Mouse (Mus musculus) limb, embryonic 15.5 days (tissue): ENCODE measurements around the gene Gphb5. TPM values are rescaled to one million over a fixed set of nuclear protein-coding genes. Genes with fewer than 3 reads are reported as not detected.

Experiments
- ATAC-seq: fragments of 200-750 bp; cut with Nextera tagmentation; 2 replicates; pipeline ENCODE4 v1.8.0; 2017; ENCODE audit warnings: low read depth, moderate TSS enrichment; ENCODE audit not compliant: insufficient number of reproducible peaks, low FRiP score, low TSS enrichment
- H3K27ac ChIP-seq: fragments of 300-500 bp; sonication (generic); 2 replicates; pipeline ENCODE4 v1.5.1; 2015; ENCODE audit warnings: moderate library complexity, mild to moderate bottlenecking, inconsistent platforms
- H3K27me3 ChIP-seq: fragments of 300-500 bp; sonication (generic); 2 replicates; pipeline ENCODE4 v1.6.1; 2015; ENCODE audit warnings: inconsistent platforms
- H3K36me3 ChIP-seq: fragments of 300-500 bp; sonication (generic); 2 replicates; pipeline ENCODE4 v1.6.1; 2015; ENCODE audit warnings: inconsistent platforms
- H3K4me1 ChIP-seq: fragments of 300-500 bp; sonication (generic); 2 replicates; pipeline ENCODE4 v1.6.1; 2015; ENCODE audit warnings: inconsistent platforms
- H3K4me2 ChIP-seq: fragments of 300-500 bp; sonication (generic); 2 replicates; pipeline ENCODE4 v1.6.1; 2015; ENCODE audit warnings: mild to moderate bottlenecking, inconsistent platforms
- H3K4me3 ChIP-seq: fragments of 300-500 bp; sonication (generic); 2 replicates; pipeline ENCODE4 v1.5.1; 2015; ENCODE audit warnings: mild to moderate bottlenecking, inconsistent platforms
- H3K9ac ChIP-seq: fragments of 300-500 bp; sonication (generic); 2 replicates; pipeline ENCODE4 v1.6.1; 2015; ENCODE audit warnings: inconsistent platforms
- H3K9me3 ChIP-seq: fragments of 300-500 bp; sonication (generic); 2 replicates; pipeline ENCODE4 v1.6.1; 2016; ENCODE audit warnings: inconsistent platforms
- WGBS: fragments of 180-500 bp; shearing (Covaris S2); methylation state at CpG from one replicate; pipeline ENCODE4 v1.1.7; 2015; 5-methylcytosine and 5-hydroxymethylcytosine counted together
- polyA plus RNA-seq: library from polyadenylated mRNA; unstranded; fragments of >200 nt; fragmentation: Nextera tagmentation; extraction: Ambion mirVana; gene quantifications from 2 replicates; pipeline ENCODE4 v1.2.1, GENCODE M21; 2015

Gene Gphb5
- polyA plus RNA-seq, result not detected in 2 replicates

DNA sequence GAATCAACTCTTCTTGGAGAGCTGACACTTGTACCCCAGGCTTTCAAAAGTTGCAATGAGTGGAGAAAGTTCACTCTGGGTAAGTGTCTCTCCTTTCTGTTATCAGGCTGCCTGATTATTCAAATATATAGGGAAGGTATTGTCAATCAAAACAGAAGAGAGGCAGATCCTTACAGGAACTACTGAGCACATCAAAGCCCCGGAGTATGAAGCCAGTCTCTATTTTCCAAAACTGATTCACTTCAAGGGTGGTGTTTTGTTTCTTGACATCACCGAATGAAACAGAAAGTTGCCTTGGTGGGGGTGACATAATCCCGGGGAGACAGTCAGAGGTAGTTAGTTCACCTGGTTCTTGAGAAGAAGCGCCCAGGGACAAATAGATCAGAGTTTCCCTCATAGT lies at the start of gene Gphb5:
Gene Gphb5, minus strand, starts transcription at position 101 of the 400 bp plus-strand sequence.
- 90% methylated on average over 4 of the region's 4 CpGs for WGBS
- H3K9ac ChIP-seq, result no peak within 1 kb of the TSS
- no peaks in the 10 kb centered on the region for H3K9me3 ChIP-seq
- no peak within 1 kb of the TSS for H3K4me3 ChIP-seq
- no peaks in the 10 kb centered on the region for H3K4me1 ChIP-seq
- H3K4me2 ChIP-seq, result no peak within 1 kb of the TSS
- no peak within 1 kb of the TSS for H3K27ac ChIP-seq
- no peaks in the 10 kb centered on the region for H3K27me3 ChIP-seq
- ATAC-seq, result no peak
- H3K36me3 ChIP-seq, result no peaks in the 10 kb centered on the region

DNA sequence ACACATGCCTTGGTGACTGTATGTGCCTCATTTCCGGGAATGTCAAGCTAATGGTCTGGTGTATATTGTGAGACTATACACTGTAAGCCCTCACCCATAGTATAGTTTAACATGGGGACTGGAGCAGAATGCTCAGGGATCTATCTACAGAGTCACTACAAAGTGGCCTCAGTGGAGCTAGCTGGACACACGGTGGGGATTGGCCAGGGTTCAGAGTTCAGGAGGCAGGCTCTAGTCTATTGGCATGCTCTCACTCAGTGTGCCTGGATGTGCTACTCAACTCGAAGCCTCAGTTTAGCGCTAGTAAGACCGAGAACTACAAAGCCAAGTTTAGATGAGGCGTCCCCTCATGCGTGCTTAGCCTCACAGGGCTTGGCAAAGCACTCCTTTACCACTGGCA lies 49.6 kb upstream of the Gphb5 start:
- H3K36me3 ChIP-seq, result peaks cover 40% of the 10 kb centered on the region

DNA sequence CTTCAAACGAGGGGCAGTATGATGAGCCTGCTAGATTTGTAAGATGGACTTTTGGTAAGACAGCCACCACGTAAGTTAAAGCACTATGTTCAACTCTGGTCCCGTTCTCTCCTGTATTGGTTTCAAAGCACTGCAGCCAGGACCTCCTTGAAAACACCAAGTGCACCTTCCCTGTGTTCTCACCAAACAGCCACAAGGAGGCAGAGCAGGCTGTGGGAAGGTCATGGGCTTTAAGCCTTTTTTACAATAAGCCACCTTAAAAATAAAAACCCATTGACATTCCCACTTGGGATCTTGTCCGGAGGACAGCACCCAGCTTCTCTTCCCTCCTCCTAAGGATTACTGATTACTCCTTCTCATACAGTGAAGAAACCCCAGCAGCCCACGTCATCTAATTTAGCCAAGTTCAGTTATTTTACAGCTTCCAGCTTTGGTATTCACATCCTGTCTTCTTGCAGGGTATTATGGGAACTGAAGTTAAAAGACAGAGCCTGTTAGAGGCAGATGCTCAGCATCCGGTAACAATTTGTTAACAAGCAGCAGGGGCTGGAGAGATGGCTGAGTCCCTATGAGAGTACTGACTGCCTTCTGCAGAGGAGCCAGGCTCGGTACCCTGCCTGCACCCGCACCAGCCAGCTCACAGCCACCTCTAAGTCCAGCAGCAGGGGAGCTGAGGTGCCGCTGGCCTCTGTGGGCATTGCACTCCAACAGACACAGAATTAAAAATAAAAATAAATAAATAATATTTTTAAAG lies 47.6 kb upstream of the Gphb5 start:
- no peak overlapping the region for H3K4me2 ChIP-seq
- H3K4me3 ChIP-seq, result no peak overlapping the region
- H3K9me3 ChIP-seq, result no peaks in the 10 kb centered on the region
- no peak overlapping the region for H3K27ac ChIP-seq
- no peak for ATAC-seq
- H3K36me3 ChIP-seq, result peaks cover 49% of the 10 kb centered on the region
- no peak overlapping the region for H3K9ac ChIP-seq
- 63% methylated on average over 9 of the region's 9 CpGs for WGBS
- peaks cover 12% of the 10 kb centered on the region for H3K4me1 ChIP-seq
- no peaks in the 10 kb centered on the region for H3K27me3 ChIP-seq

More for the DNA sequence above, 49.6 kb upstream of the Gphb5 start:
- H3K4me1 ChIP-seq, result peaks cover 20% of the 10 kb centered on the region
- H3K27me3 ChIP-seq, result no peaks in the 10 kb centered on the region
- 72% methylated on average over 7 of the region's 7 CpGs for WGBS
- no peak for ATAC-seq
- H3K9me3 ChIP-seq, result no peaks in the 10 kb centered on the region
- H3K4me2 ChIP-seq, result no peak overlapping the region
- H3K9ac ChIP-seq, result no peak overlapping the region
- no peak overlapping the region for H3K27ac ChIP-seq
- H3K4me3 ChIP-seq, result no peak overlapping the region

DNA sequence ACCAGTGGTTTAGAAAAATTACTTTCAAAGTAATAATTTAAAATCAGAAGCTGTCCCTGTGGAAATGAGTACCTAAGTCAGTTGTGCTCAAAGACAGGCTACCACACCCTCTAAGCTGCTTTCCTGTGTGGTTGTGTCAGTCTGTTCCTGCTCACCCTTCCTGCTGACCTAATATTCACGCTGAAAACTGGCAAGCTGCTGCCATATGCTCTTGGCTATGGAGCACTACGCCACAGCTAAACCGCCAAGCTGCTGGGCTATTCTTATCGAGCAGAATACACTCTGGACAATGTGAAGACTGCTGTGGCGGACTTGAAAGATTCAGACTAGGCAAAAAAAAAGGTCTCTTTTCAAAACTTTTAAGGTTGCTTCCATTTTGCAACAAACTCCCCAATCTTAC lies 44.0 kb upstream of the Gphb5 start:
- Histone ChIP-seq H3K27me3 (no peaks in the 10 kb centered on the region), H3K9me3 (no peaks in the 10 kb centered on the region), H3K9ac (no peak overlapping the region), H3K4me1 (no peaks in the 10 kb centered on the region), H3K4me2 (no peak overlapping the region), H3K36me3 (peaks cover 56% of the 10 kb centered on the region), H3K27ac (no peak overlapping the region), H3K4me3 (no peak overlapping the region)
- ATAC-seq, result no peak
- WGBS, result 90% methylated on average over 5 of the region's 5 CpGs

DNA sequence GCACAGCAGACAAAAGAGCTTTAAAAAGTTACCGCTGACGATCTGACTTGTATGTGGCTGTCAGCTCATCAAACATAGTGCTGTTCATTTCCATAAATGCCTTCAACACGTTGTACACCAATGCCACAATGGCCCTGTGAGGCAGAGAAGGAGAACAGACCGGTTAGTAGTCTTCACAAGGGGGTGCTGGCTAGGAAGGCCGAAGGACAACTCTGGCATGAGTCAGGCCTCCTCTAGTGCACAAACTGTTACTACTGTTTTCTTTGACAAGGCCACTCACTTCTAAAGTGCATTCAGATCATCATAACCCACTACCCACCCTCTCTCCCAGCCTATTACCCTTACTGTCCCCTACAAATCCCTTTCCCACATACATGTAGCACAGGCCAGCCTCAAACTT lies 43.1 kb upstream of the Gphb5 start:
- WGBS, result 82% methylated on average over 5 of the region's 5 CpGs
- no peaks in the 10 kb centered on the region for H3K27me3 ChIP-seq
- H3K4me1 ChIP-seq, result no peaks in the 10 kb centered on the region

DNA sequence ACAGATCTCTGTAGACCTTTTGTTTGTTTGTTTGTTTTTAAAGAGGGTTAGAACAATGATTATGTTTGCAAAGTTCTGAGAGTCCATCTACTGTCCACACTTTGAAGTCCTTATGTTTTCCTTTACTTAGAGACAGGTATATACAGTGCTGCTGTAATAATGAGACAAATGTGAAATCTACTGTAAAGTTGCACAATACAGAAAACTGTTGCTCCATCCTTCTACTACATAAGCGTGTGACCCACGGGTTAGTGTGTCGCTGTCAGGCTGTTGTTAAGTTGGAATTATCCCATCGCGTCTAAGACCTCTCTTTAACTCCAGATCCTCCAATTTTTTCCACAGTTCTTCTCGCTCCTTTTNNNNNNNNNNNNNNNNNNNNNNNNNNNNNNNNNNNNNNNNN lies 36.9 kb upstream of the Gphb5 start:
- Histone ChIP-seq H3K4me3 (no peak overlapping the region), H3K4me1 (no peaks in the 10 kb centered on the region), H3K9ac (no peak overlapping the region), H3K27ac (no peak overlapping the region), H3K9me3 (no peaks in the 10 kb centered on the region), H3K36me3 (peaks cover 40% of the 10 kb centered on the region), H3K4me2 (no peak overlapping the region), H3K27me3 (no peaks in the 10 kb centered on the region)
- 85% methylated on average over 6 of the region's 6 CpGs for WGBS
- ATAC-seq, result no peak

More for the DNA sequence above, 43.1 kb upstream of the Gphb5 start:
- H3K9ac ChIP-seq, result no peak overlapping the region
- H3K27ac ChIP-seq, result no peak overlapping the region
- H3K4me2 ChIP-seq, result no peak overlapping the region
- H3K4me3 ChIP-seq, result no peak overlapping the region
- H3K9me3 ChIP-seq, result no peaks in the 10 kb centered on the region
- no peak for ATAC-seq
- peaks cover 49% of the 10 kb centered on the region for H3K36me3 ChIP-seq

DNA sequence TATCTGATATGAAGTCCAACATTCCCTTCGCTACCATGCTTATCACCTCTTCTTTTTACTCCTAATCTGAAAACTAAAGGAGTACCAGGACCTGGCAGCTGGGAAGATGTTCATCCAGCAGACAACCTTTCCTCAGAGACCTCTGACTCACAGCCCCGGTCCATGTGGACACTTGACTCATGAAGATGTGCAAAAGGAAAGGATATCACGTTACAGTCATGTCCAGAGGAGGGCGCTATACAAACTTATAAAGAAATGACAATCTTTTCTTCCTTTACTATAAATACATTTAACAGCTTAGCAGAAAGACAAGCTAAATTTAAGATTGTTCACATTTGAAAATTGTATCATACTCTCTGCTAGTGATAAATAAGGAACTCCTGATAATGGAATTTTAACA lies 36.4 kb upstream of the Gphb5 start:
- H3K4me3 ChIP-seq, result no peak overlapping the region
- H3K27ac ChIP-seq, result no peak overlapping the region
- H3K4me1 ChIP-seq, result no peaks in the 10 kb centered on the region
- WGBS, result 87% methylated on average over 4 of the region's 4 CpGs
- ATAC-seq, result no peak
- H3K27me3 ChIP-seq, result no peaks in the 10 kb centered on the region
- H3K4me2 ChIP-seq, result no peak overlapping the region
- peaks cover 37% of the 10 kb centered on the region for H3K36me3 ChIP-seq
- H3K9me3 ChIP-seq, result no peaks in the 10 kb centered on the region
- H3K9ac ChIP-seq, result no peak overlapping the region

DNA sequence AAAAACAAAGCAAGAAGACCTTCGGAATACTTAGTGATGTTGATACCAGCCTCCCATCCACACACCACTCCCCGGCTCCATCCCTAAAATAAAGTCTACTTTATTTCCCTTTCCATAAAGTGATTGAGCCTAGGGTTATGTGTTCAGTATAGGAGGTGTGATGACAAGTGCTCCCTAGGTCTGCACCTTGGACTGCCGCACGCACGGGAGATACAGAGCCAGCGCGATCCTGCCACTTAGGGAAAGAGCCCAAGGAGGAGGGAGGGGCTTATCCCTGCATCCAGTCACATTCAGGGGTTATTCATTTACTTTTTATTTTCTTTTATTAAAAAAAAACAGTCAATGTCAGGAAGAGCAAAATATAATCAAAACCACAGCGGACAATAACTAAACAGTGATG lies 34.0 kb upstream of the Gphb5 start:
- Histone ChIP-seq H3K4me2 (no peak overlapping the region), H3K27me3 (no peaks in the 10 kb centered on the region), H3K27ac (no peak overlapping the region), H3K9ac (no peak overlapping the region), H3K36me3 (peaks cover 31% of the 10 kb centered on the region), H3K9me3 (no peaks in the 10 kb centered on the region), H3K4me3 (no peak overlapping the region), H3K4me1 (no peaks in the 10 kb centered on the region)
- 91% methylated on average over 8 of the region's 8 CpGs for WGBS
- no peak for ATAC-seq

DNA sequence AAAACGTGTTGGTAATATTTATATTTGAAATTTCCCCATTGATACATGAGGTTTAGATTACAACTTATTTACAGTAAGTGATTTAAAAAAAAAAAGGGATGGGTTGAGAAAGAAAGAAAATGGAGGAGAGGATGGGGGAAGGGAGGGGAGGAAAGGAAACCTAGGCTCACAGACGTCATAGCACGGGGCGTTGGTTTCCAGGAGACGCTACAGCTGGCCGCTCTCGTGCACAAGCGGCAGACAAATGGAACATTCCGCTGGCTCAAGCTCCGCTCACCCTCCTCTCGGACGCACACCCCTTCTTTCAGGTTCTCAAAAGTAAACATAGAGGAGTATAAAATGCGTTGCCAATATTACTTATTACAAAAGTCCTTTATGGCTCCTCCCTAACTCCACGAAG lies 33.4 kb upstream of the Gphb5 start:
- Histone ChIP-seq H3K36me3 (peaks cover 31% of the 10 kb centered on the region), H3K27me3 (no peaks in the 10 kb centered on the region), H3K4me1 (no peaks in the 10 kb centered on the region), H3K9ac (no peak overlapping the region), H3K27ac (no peak overlapping the region), H3K4me2 (no peak overlapping the region), H3K9me3 (no peaks in the 10 kb centered on the region), H3K4me3 (no peak overlapping the region)
- no peak for ATAC-seq
- WGBS, result 77% methylated on average over 14 of the region's 14 CpGs

DNA sequence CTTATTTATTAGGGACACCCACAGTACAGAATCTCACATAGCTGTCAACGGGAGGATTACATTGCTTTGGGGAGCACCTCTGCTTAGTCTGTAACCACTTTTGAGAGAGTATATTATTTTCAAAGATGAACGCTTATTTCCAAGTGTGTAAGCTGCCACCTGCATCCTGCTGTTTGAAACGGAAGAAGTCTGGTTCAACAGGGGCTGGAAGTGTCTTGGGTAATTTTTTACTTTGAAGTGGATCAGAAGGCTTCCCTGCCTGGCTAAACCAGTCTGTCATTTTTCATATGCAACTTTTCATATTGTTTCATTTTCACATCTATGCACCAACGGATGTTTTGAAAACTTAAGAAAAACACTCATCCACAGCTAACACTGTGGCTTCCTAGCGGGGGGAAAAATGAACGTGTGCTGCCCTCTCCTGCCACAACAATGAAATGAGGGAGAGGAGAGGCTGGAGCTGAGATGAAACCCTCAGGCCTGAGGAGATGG lies 32.9 kb upstream of the Gphb5 start:
- Histone ChIP-seq H3K36me3 (peaks cover 31% of the 10 kb centered on the region), H3K4me1 (no peaks in the 10 kb centered on the region), H3K27me3 (no peaks in the 10 kb centered on the region), H3K4me3 (no peak overlapping the region), H3K9ac (no peak overlapping the region), H3K4me2 (no peak overlapping the region), H3K27ac (no peak overlapping the region), H3K9me3 (no peaks in the 10 kb centered on the region)
- ATAC-seq, result no peak
- WGBS, result 60% methylated on average over 6 of the region's 6 CpGs

DNA sequence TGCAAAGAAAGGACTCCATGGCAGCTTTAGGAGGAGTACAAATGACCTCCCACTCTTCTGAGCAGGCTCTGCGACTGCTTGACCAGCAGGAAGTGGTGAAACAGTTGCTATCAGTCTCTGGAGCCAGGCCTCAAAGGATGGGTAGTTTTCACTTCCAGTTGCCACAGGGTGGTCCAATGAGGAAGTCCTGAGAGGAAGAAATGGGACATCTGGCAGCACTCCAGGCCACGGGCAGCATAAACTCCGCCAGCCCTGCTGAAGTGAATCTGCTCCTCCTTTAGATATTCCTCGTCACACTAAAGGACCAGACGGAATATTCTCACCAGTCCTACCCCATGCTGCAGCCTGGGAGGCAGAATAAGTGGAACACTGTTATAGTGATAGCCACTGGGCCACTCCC lies 32.3 kb upstream of the Gphb5 start:
- no peak overlapping the region for H3K9ac ChIP-seq
- no peaks in the 10 kb centered on the region for H3K27me3 ChIP-seq

DNA sequence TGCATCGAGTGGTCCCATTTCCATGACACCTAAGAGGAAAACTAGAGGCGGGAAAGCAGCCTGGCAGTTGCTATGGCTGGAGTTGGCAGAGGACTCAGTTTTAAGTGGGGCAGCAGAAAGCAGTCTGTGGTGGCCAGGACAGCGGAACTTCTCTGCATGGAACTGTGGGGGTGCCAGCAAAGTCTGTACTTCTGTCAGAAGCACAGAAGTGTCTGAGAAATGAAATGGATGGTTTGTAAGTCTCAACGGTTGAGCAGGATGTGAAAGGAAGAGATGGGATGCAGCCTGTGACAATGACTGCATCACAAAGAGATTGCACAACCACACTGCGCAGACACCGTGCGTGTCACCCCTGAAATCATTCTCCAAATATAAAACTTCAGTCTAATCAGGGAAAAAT lies 29.7 kb upstream of the Gphb5 start:
- Histone ChIP-seq H3K9ac (no peak overlapping the region), H3K36me3 (peaks cover 7% of the 10 kb centered on the region), H3K27ac (no peak overlapping the region), H3K4me2 (no peak overlapping the region), H3K4me3 (no peak overlapping the region), H3K27me3 (no peaks in the 10 kb centered on the region), H3K9me3 (no peaks in the 10 kb centered on the region), H3K4me1 (no peaks in the 10 kb centered on the region)
- no peak for ATAC-seq
- WGBS, result 85% methylated on average over 7 of the region's 7 CpGs

More for the DNA sequence above, 32.3 kb upstream of the Gphb5 start:
- peaks cover 30% of the 10 kb centered on the region for H3K36me3 ChIP-seq
- H3K4me3 ChIP-seq, result no peak overlapping the region
- H3K27ac ChIP-seq, result no peak overlapping the region
- H3K9me3 ChIP-seq, result no peaks in the 10 kb centered on the region
- 75% methylated on average over 5 of the region's 5 CpGs for WGBS
- no peak; the same call in 1 of the 2 replicates for ATAC-seq
- H3K4me1 ChIP-seq, result no peaks in the 10 kb centered on the region
- no peak overlapping the region for H3K4me2 ChIP-seq
